Mouse (Mus musculus) midbrain, embryonic 10.5 days (tissue): ENCODE measurements around the gene Gm28230. TPM values are rescaled to one million over a fixed set of nuclear protein-coding genes. Genes with fewer than 3 reads are reported as not detected.

Experiments
- DNase-seq: peaks from one replicate; pipeline ENCODE4 v3.0.0-alpha.2; 2017; ENCODE audit warnings: low spot score
- H3K27ac ChIP-seq: fragments of 300-500 bp; sonication (generic); replicated peaks from 2 replicates; pipeline ENCODE4 v1.5.1; 2016; ENCODE audit warnings: mild to moderate bottlenecking
- H3K27me3 ChIP-seq: fragments of 300-500 bp; sonication (generic); 2 replicates; pipeline ENCODE4 v1.6.1; 2016; ENCODE audit warnings: low read depth, mild to moderate bottlenecking; ENCODE audit not compliant: poor library complexity, severe bottlenecking
- H3K36me3 ChIP-seq: fragments of 300-500 bp; sonication (generic); 2 replicates; pipeline ENCODE4 v1.6.1; 2016; ENCODE audit warnings: mild to moderate bottlenecking, moderate library complexity
- H3K4me1 ChIP-seq: fragments of 300-500 bp; sonication (generic); 2 replicates; pipeline ENCODE4 v1.6.1; 2016
- H3K4me3 ChIP-seq: fragments of 300-500 bp; sonication (generic); 2 replicates; pipeline ENCODE4 v1.5.1; 2016; ENCODE audit warnings: mild to moderate bottlenecking, moderate library complexity
- H3K9me3 ChIP-seq: fragments of 300-500 bp; sonication (generic); replicated peaks from 2 replicates; pipeline ENCODE4 v1.6.1; 2016; ENCODE audit warnings: mild to moderate bottlenecking
- WGBS: fragments of 180-500 bp; shearing (Covaris S2); methylation state at CpG from one replicate; pipeline ENCODE4 v1.1.7; 2016; 5-methylcytosine and 5-hydroxymethylcytosine counted together
- microRNA counts: library from miRNA; unstranded; fragments of <30 nt; microRNA quantifications from one replicate; lab custom pipeline; 2017
- microRNA-seq: library from miRNA; unstranded; fragments of <30 nt; microRNA quantifications from one replicate; pipeline ENCODE4, GENCODE M21; 2017
- polyA plus RNA-seq: library from polyadenylated mRNA; unstranded; fragments of >200 nt; fragmentation: Nextera tagmentation; extraction: Ambion mirVana; gene quantifications from 2 replicates; pipeline ENCODE4 v1.2.1, GENCODE M21; 2016

Gene Gm28230
- polyA plus RNA-seq, 1 experiment from 2014 or later: not detected

DNA sequence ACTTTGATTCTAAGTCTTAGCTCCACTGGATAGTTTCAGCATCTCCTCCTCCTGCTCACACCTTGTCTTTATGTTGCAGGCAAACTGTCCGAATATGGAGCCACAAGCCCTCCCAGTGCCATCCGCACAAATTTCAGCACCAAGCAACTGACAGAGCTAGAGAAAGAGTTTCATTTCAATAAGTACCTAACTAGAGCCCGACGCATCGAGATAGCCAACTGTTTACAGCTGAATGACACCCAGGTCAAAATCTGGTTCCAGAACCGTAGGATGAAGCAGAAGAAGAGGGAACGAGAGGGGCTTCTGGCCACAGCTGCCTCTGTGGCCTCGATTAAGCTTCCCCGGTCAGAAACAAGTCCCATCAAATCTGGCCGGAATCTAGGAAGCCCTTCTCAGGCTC lies 37.4 kb downstream of the Gm28230 start:
- WGBS: 52% methylated on average over 10 of the region's 10 CpGs
- H3K27ac ChIP-seq: no peak overlapping the region
- peaks cover 93% of the 10 kb centered on the region for H3K27me3 ChIP-seq
- peak; percentile 20 for DNase-seq
- no peaks in the 10 kb centered on the region for H3K9me3 ChIP-seq
- H3K4me3 ChIP-seq: no peak overlapping the region
- peaks cover 21% of the 10 kb centered on the region for H3K4me1 ChIP-seq
- H3K36me3 ChIP-seq: no peaks in the 10 kb centered on the region

DNA sequence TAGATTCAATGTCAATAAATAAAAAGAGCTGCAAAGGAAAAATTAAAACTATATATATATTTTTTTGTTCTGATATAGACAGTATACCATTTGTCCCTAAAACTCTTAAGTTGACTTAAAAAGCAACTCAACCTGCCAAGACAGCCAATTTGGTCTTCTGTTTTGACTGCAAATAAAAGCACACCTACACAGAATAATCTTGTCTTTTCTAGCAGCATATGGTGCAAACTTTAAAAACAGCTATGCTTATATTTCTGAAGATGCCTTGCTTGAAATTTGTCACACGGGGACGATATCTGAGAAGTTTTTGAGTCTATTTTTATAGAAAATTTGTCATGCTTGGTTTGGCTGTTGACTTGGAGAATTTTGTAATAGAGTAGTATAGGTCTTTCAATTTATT lies 47.8 kb downstream of the Gm28230 start:
- no peak overlapping the region for H3K27ac ChIP-seq
- DNase-seq: no peak
- 88% methylated on average over 2 of the region's 2 CpGs for WGBS
- no peaks in the 10 kb centered on the region for H3K4me1 ChIP-seq
- H3K36me3 ChIP-seq: no peaks in the 10 kb centered on the region
- 0 out of 2 replicates have a peak, but pooled peaks cover 4% of the 10 kb centered on the region for H3K27me3 ChIP-seq
- H3K4me3 ChIP-seq: no peak overlapping the region
- no peaks in the 10 kb centered on the region for H3K9me3 ChIP-seq

DNA sequence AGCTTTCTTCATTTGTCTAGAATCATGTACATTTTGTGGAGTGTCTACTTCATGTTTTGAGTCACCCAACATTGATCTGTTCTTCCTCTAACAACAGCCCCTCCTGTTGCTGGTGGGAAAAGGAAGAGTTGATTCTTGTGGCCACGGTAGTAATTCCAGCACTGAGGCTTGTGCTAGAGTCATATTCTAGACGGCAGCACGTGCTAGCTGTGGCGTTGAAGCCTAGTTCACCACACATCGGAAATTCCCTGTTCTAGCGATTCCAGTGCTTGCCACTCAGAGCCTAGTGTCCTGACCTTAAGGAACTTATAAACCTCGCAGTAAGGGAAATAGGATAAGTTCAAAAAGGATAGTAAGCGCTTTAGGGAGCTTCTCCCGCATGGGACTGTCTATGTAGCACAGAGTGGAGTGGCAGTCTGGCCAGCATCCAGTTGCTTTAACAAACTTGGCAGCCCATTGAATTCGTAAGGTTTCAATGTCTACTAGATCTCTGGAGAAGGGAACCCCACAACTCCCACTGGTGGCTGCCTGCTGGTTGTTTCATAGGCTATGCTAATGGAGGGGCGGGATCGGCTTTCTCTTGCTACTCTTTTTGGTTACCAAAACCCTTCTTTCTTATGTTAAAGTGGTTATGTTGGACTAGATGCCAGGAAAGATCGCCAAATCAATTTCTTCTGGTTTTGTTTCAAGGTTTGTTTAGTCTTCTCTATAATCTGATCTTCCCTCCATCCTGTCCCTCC lies 51.2 kb downstream of the Gm28230 start:
- Histone ChIP-seq H3K9me3 (no peaks in the 10 kb centered on the region), H3K27ac (no peak overlapping the region), H3K4me3 (no peak overlapping the region), H3K27me3 (no peaks in the 10 kb centered on the region; the same call in 1 of the 2 replicates), H3K4me1 (no peaks in the 10 kb centered on the region), H3K36me3 (no peaks in the 10 kb centered on the region)
- DNase-seq: no peak
- 73% methylated on average over 13 of the region's 13 CpGs for WGBS

DNA sequence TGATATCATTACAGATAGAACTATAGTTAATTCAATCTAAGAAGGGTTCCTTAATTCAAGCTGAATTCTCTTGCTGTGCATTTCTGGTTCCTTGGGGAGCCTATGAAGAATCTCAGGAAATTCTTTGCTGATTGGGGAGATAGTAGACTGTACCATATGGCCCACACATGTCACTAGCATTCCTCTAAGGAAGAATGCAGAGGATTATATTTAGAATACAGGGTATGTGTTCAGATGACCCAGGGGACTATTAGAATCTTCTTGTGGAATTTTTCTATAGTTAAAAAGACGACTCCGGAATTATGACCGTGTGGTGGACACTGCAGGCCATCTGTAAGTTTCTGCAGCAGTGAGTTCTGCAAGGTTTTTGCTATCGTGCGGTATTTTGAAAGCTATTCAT lies 54.9 kb downstream of the Gm28230 start:
- no peak overlapping the region for H3K4me3 ChIP-seq
- no peaks in the 10 kb centered on the region for H3K9me3 ChIP-seq
- no peaks in the 10 kb centered on the region for H3K4me1 ChIP-seq
- no peaks in the 10 kb centered on the region; the same call in 1 of the 2 replicates for H3K27me3 ChIP-seq
- no peak overlapping the region for H3K27ac ChIP-seq
- H3K36me3 ChIP-seq: no peaks in the 10 kb centered on the region
- no peak for DNase-seq
- 86% methylated on average over 5 of the region's 5 CpGs for WGBS

DNA sequence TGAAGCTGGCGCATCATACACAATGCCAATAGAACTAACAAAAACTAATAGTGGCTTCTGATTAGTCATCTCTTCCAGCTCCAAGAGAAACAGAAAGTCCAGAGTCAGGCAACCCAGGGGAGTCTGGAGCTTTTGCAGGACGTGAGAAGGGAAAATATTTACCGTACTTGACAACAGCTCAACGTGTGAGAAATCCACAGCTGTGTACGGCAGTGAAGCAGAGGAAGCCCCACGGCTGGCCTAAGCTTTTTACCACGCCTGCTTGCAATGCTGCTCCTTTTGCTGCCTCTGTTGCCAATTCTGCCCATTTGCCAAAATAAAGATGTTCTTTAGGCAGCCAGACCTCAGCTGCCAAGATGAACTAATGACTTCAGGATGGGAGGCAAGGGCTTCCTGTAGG lies 69.0 kb downstream of the Gm28230 start:
- H3K9me3 ChIP-seq: no peaks in the 10 kb centered on the region
- no peak overlapping the region for H3K4me3 ChIP-seq
- no peaks in the 10 kb centered on the region for H3K27me3 ChIP-seq
- H3K36me3 ChIP-seq: no peaks in the 10 kb centered on the region
- no peaks in the 10 kb centered on the region for H3K4me1 ChIP-seq
- DNase-seq: no peak
- 74% methylated on average over 7 of the region's 7 CpGs for WGBS
- no peak overlapping the region for H3K27ac ChIP-seq

MicroRNAs encoded within 50 kb of the gene (microRNA counts, 519-probe panel; counts per million panel counts)
- not detected for microRNA mmu-miR-10b (lab: Ali Mortazavi, UCI)

Small RNAs within 50 kb of the gene (microRNA-seq; reads per million reads assigned to microRNA genes)
- gene Gm44463: not detected
- 147 reads per million, percentile 55 among the genes with 10 or more reads in this experiment for gene Mir10b

Other genes with a start within 250 kb of the Gm28230 start
- gene Lnpk, start 147.3 kb upstream of the Gm28230 start, polyA plus RNA-seq: 40.4 and 47.0 TPM in 2 replicates
- 0.17 and 0.50 TPM in 2 replicates for gene Evx2, start 67.2 kb upstream of the Gm28230 start, polyA plus RNA-seq
- gene Hoxd13, start 58.4 kb upstream of the Gm28230 start, polyA plus RNA-seq: 0.05 TPM in 1 of 2 replicates, not detected in the other
- not detected in 2 replicates for gene Hoxd12, start 51.7 kb upstream of the Gm28230 start, polyA plus RNA-seq
- gene Hoxd11, start 47.2 kb upstream of the Gm28230 start, polyA plus RNA-seq: not detected in 2 replicates
- gene Hoxd10, start 34.8 kb upstream of the Gm28230 start, polyA plus RNA-seq: not detected in 2 replicates
- gene Hoxd9, start 29.0 kb upstream of the Gm28230 start, polyA plus RNA-seq: not detected in 2 replicates
- gene Hoxd8, start 22.1 kb upstream of the Gm28230 start, polyA plus RNA-seq: not detected in 2 replicates
- 0.06 TPM in 1 of 2 replicates, not detected in the other for gene Hoxd3, start 14.8 kb upstream of the Gm28230 start, polyA plus RNA-seq
- gene Hoxd4, start 14.8 kb upstream of the Gm28230 start, polyA plus RNA-seq: not detected in 2 replicates
- not detected in 2 replicates for gene Hoxd1, start 36.3 kb downstream of the Gm28230 start, polyA plus RNA-seq
- 106 and 107 TPM in 2 replicates for gene Mtx2, start 99.1 kb downstream of the Gm28230 start, polyA plus RNA-seq